Mouse (Mus musculus): Measurements from ENCODE around the gene Tmx1.
A peak's percentile ranks its signal among the peaks of the same experiment; 100 is the strongest.

The Tmx1 gene

GRCm38 (mm10) chr12:70486716-70487480, 34.0 kb downstream of the Tmx1 start:
- DNase-seq (ENCODE audit: low spot score in 2 of 2): no peak

- no peak for DNase-seq (ENCODE audit: low spot score in 2 of 2)
These were observed 39.5 kb downstream of the Tmx1 start for GRCm38 (mm10) chr12:70492441-70492840.

- DNase-seq (ENCODE audit: low spot score in 2 of 2): peak in 1 of 2 experiments; percentile 64
These were observed 41.8 kb downstream of the Tmx1 start for GRCm38 (mm10) chr12:70494494-70495281.

GRCm38 (mm10) chr12:70495282-70495922, 42.5 kb downstream of the Tmx1 start:
- DNase-seq (ENCODE audit: low spot score in 2 of 2): no peak

GRCm38 (mm10) chr12:70498091-70498490, 45.2 kb downstream of the Tmx1 start:
- DNase-seq (ENCODE audit: low spot score in 2 of 2): no peak

GRCm38 (mm10) chr12:70505971-70506370, 53.1 kb downstream of the Tmx1 start:
- DNase-seq (ENCODE audit: low spot score in 2 of 2): no peak

GRCm38 (mm10) chr12:70512023-70512422, 59.1 kb downstream of the Tmx1 start:
- DNase-seq (ENCODE audit: low spot score in 2 of 2): no peak

GRCm38 (mm10) chr12:70512431-70512830, 59.5 kb downstream of the Tmx1 start:
- no peak for DNase-seq (ENCODE audit: low spot score in 2 of 2)
